Mouse (Mus musculus) erythroblast, embryonic 14.5 days (primary cell): ENCODE data around the gene Get4. TPM values are rescaled to one million over a fixed set of nuclear protein-coding genes. Genes with fewer than 3 reads are reported as not detected.

Experiments used
- H3K27me3 ChIP-seq: 2 replicates; pipeline ENCODE4 v1.6.1; 2012; ENCODE audit warnings: inconsistent platforms; ENCODE audit not compliant: control insufficient read depth
- H3K36me3 ChIP-seq: 2 replicates; pipeline ENCODE4 v1.6.1; 2012; ENCODE audit warnings: mild to moderate bottlenecking, inconsistent platforms; ENCODE audit not compliant: control insufficient read depth
- H3K4me1 ChIP-seq: 2 replicates; pipeline ENCODE4 v1.6.1; 2012; ENCODE audit warnings: inconsistent platforms; ENCODE audit not compliant: control insufficient read depth
- H3K4me3 ChIP-seq: replicated peaks from 2 replicates; pipeline ENCODE3; 2012; ENCODE audit warnings: moderate library complexity, mild to moderate bottlenecking, inconsistent platforms
- H3K9me3 ChIP-seq: 2 replicates; pipeline ENCODE4 v1.6.1; 2012; ENCODE audit warnings: low read length, inconsistent platforms, mixed read lengths; ENCODE audit not compliant: control insufficient read depth
- GATA1 ChIP-seq: IDR thresholded peaks from 2 replicates; pipeline ENCODE4 v1.6.1; 2012; ENCODE audit warnings: low read length, inconsistent platforms, mixed read lengths
- TAL1 ChIP-seq: IDR thresholded peaks from 3 replicates; pipeline ENCODE4 v1.6.1; 2012; ENCODE audit warnings: low read length, inconsistent platforms, mixed read lengths
- polyA plus RNA-seq: library from polyadenylated mRNA; stranded (reverse); fragments of >175 nt; gene quantifications from 2 replicates; pipeline ENCODE4 v1.2.3, GENCODE M21; 2012

Get4 gene
- polyA plus RNA-seq, 1 experiment, result 17.2 TPM

- no peaks in the 10 kb centered on the region for H3K27me3 ChIP-seq
- peak; percentile 59 for TF ChIP-seq GATA1
- TF ChIP-seq TAL1, result no peak
- H3K4me3 ChIP-seq, result peak overlapping the region; percentile 80
- no peaks in the 10 kb centered on the region for H3K9me3 ChIP-seq
- H3K4me1 ChIP-seq, result peaks cover 70% of the 10 kb centered on the region
- peaks cover 81% of the 10 kb centered on the region for H3K36me3 ChIP-seq
These were observed 1.2 kb downstream of the Get4 start for GRCm38 (mm10) chr5:139253301-139253741.

GRCm38 (mm10) chr5:139254938-139255337 lies 2.8 kb downstream of the Get4 start:
- peaks cover 76% of the 10 kb centered on the region for H3K4me1 ChIP-seq

GRCm38 (mm10) chr5:139255777-139256176 lies 3.7 kb downstream of the Get4 start:
- Histone ChIP-seq H3K4me1 (peaks cover 81% of the 10 kb centered on the region), H3K36me3 (peaks cover 80% of the 10 kb centered on the region), H3K27me3 (no peaks in the 10 kb centered on the region), H3K4me3 (peak overlapping the region; percentile 4), H3K9me3 (no peaks in the 10 kb centered on the region)
- TF ChIP-seq TAL1 (no peak), GATA1 (no peak)

More at GRCm38 (mm10) chr5:139254938-139255337, 2.8 kb downstream of the Get4 start:
- Histone ChIP-seq H3K4me3 (peak overlapping the region; percentile 11), H3K27me3 (no peaks in the 10 kb centered on the region), H3K9me3 (no peaks in the 10 kb centered on the region), H3K36me3 (peaks cover 80% of the 10 kb centered on the region)
- TF ChIP-seq GATA1 (no peak), TAL1 (no peak)

- H3K4me1 ChIP-seq, result peaks cover 80% of the 10 kb centered on the region
- H3K9me3 ChIP-seq, result no peaks in the 10 kb centered on the region
- H3K4me3 ChIP-seq, result no peak overlapping the region
- TF ChIP-seq GATA1 (no peak), TAL1 (no peak)
- peaks cover 80% of the 10 kb centered on the region for H3K36me3 ChIP-seq
- H3K27me3 ChIP-seq, result no peaks in the 10 kb centered on the region
These were observed 4.2 kb downstream of the Get4 start for GRCm38 (mm10) chr5:139256211-139256765.

- Histone ChIP-seq H3K9me3 (no peaks in the 10 kb centered on the region), H3K4me3 (no peak overlapping the region), H3K36me3 (peaks cover 87% of the 10 kb centered on the region), H3K27me3 (no peaks in the 10 kb centered on the region), H3K4me1 (peaks cover 82% of the 10 kb centered on the region)
- TF ChIP-seq GATA1 (no peak), TAL1 (no peak)
These were observed 5.1 kb downstream of the Get4 start for GRCm38 (mm10) chr5:139257265-139257664.

- Histone ChIP-seq H3K27me3 (no peaks in the 10 kb centered on the region), H3K36me3 (peaks cover 93% of the 10 kb centered on the region), H3K9me3 (no peaks in the 10 kb centered on the region), H3K4me3 (no peak overlapping the region), H3K4me1 (peaks cover 85% of the 10 kb centered on the region)
- no peak for TF ChIP-seq GATA1
- no peak for TF ChIP-seq TAL1
These were observed 5.7 kb downstream of the Get4 start for GRCm38 (mm10) chr5:139257818-139258217.

- Histone ChIP-seq H3K4me3 (no peak overlapping the region), H3K9me3 (no peaks in the 10 kb centered on the region), H3K27me3 (no peaks in the 10 kb centered on the region), H3K4me1 (peaks cover 78% of the 10 kb centered on the region), H3K36me3 (peaks cover 98% of the 10 kb centered on the region)
- TF ChIP-seq GATA1 (no peak), TAL1 (no peak)
These were observed 6.4 kb downstream of the Get4 start for GRCm38 (mm10) chr5:139258371-139259035.

- Histone ChIP-seq H3K4me1 (peaks cover 65% of the 10 kb centered on the region), H3K4me3 (no peak overlapping the region), H3K27me3 (no peaks in the 10 kb centered on the region), H3K36me3 (peaks cover 99% of the 10 kb centered on the region), H3K9me3 (no peaks in the 10 kb centered on the region)
- TF ChIP-seq TAL1 (no peak), GATA1 (no peak)
These were observed 7.7 kb downstream of the Get4 start for GRCm38 (mm10) chr5:139259853-139260252.

- H3K4me1 ChIP-seq, result peaks cover 50% of the 10 kb centered on the region
- peaks cover 99% of the 10 kb centered on the region for H3K36me3 ChIP-seq
- no peak overlapping the region for H3K4me3 ChIP-seq
- no peaks in the 10 kb centered on the region for H3K27me3 ChIP-seq
- no peaks in the 10 kb centered on the region for H3K9me3 ChIP-seq
- TF ChIP-seq TAL1, result no peak
- no peak for TF ChIP-seq GATA1
These were observed 9.3 kb downstream of the Get4 start for GRCm38 (mm10) chr5:139261403-139261802.
